Mouse (Mus musculus): ENCODE measurements at regions not wholly inside any gene's neighbourhood (a gene's known extent, or its start where the extent isn't known, plus 50 kb on each side); places are given as distances from the start of the nearest gene placed in this dataset.

DNA sequence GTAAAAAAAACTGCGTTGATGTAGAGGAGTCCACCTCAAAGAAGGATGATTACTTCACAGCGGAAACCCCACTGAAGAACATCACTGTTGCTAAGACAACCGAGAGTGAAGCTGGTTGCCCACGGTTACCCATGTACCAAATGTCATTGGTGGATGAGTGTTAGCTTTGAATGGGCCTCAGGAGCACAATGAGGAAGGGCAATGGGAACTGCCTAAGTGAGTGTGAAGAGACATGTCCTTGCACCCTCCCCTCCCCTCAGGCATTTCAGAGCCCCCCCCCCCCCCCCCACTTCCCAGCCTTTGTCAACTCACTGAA lies 96.1 kb upstream of the Chd2 start:
- TF ChIP-seq CTCF (IDR thresholded peaks at IDR 0.05; ENCODE audit: borderline replicate concordance, insufficient read depth, low read length) (no peak), POLR2A (IDR thresholded peaks at IDR 0.05; ENCODE audit: low read depth, low read length) (no peak)
